17 mouse cellular contexts compared by ENCODE assay signal in genomic region chr5:35815051-35815450, GRCm38 (mm10). TPM values are rescaled to one million over a fixed set of nuclear protein-coding genes. Genes with fewer than 3 reads are reported as not detected.
DNase-seq lines count a peak whose midpoint lies in the region; ATAC-seq and TF ChIP-seq lines count a peak whose summit lies in the region.
"Had no signal": no experiment of that assay in that cellular context is flagged by ENCODE, and none has a peak within 500 bp of the region (broad histone marks: within the 10 kb centered on the region; RNA-seq: fewer than 3 reads in every experiment).

No protein-coding gene starts in this region.

- peaks cover 27% of the 10 kb centered on the region for H3K4me1 ChIP-seq in hindbrain, embryonic 13.5 days (replicated peaks)
- peaks cover 19% of the 10 kb centered on the region for H3K4me1 ChIP-seq in hindbrain, embryonic 12.5 days
- H3K4me1 ChIP-seq in cortical plate, adult 2 months (ENCODE audit: control insufficient read depth, insufficient read depth, low read length) = peaks cover 14% of the 10 kb centered on the region
- peaks cover 25% of the 10 kb centered on the region for H3K4me1 ChIP-seq in midbrain, embryonic 15.5 days
- H3K4me1 ChIP-seq: embryonic facial prominence, embryonic 15.5 days; liver, embryonic 12.5 days; lung, embryonic 15.5 days had no signal

- no peaks in the 10 kb centered on the region for H3K9me3 ChIP-seq in hindbrain, embryonic 13.5 days
- no peaks in the 10 kb centered on the region for H3K9me3 ChIP-seq in hindbrain, embryonic 12.5 days (replicated peaks)
- no peaks in the 10 kb centered on the region for H3K9me3 ChIP-seq in midbrain, embryonic 15.5 days
- H3K9me3 ChIP-seq: embryonic facial prominence, embryonic 15.5 days; heart, embryonic 13.5 days; limb, embryonic 10.5 days; liver, embryonic 12.5 days; lung, embryonic 15.5 days had no signal

- H3K4me3 ChIP-seq in hindbrain, embryonic 13.5 days = no peak overlapping the region
- H3K4me3 ChIP-seq in hindbrain, embryonic 12.5 days = no peak overlapping the region
- peak overlapping the region; percentile 42 for H3K4me3 ChIP-seq in cortical plate, adult 2 months (ENCODE audit: insufficient read depth, low read length)
- no peak overlapping the region for H3K4me3 ChIP-seq in midbrain, embryonic 15.5 days
- H3K4me3 ChIP-seq: embryonic facial prominence, embryonic 15.5 days; heart, embryonic 13.5 days; limb, embryonic 10.5 days; liver, embryonic 12.5 days; lung, embryonic 15.5 days had no signal

- H3K27me3 ChIP-seq in hindbrain, embryonic 13.5 days = no peaks in the 10 kb centered on the region
- no peaks in the 10 kb centered on the region for H3K27me3 ChIP-seq in hindbrain, embryonic 12.5 days
- H3K27me3 ChIP-seq in midbrain, embryonic 15.5 days (replicated peaks) = no peaks in the 10 kb centered on the region
- H3K27me3 ChIP-seq: embryonic facial prominence, embryonic 15.5 days; lung, embryonic 15.5 days had no signal

- H3K27ac ChIP-seq in hindbrain, embryonic 13.5 days = 0 out of 2 replicates have a peak overlapping the region, but pooled peaks have one; percentile 52
- no peak overlapping the region for H3K27ac ChIP-seq in hindbrain, embryonic 12.5 days
- peak overlapping the region; percentile 83; the same call in 1 of the 2 replicates for H3K27ac ChIP-seq in cortical plate, adult 2 months (ENCODE audit: insufficient read depth, low read length)
- peak overlapping the region; percentile 54; the same call in 1 of the 2 replicates for H3K27ac ChIP-seq in midbrain, embryonic 15.5 days
- H3K27ac ChIP-seq: embryonic facial prominence, embryonic 15.5 days; heart, embryonic 13.5 days; limb, embryonic 10.5 days; liver, embryonic 12.5 days; lung, embryonic 15.5 days had no signal

- ATAC-seq in hindbrain, embryonic 13.5 days (ENCODE audit: low FRiP score) = peak; percentile 32
- no peak for ATAC-seq in hindbrain, embryonic 12.5 days (ENCODE audit: low FRiP score)
- peak; percentile 55 for ATAC-seq in midbrain, embryonic 15.5 days (replicated peaks)
- no peak for ATAC-seq in activated CD4-positive, CD25-positive, alpha-beta regulatory T cell, adult 4 months
- ATAC-seq: liver, embryonic 12.5 days had no signal

- no peak overlapping the region for H3K9ac ChIP-seq in hindbrain, embryonic 13.5 days
- no peak overlapping the region for H3K9ac ChIP-seq in hindbrain, embryonic 12.5 days
- H3K9ac ChIP-seq in midbrain, embryonic 15.5 days = no peak overlapping the region
- H3K9ac ChIP-seq: embryonic facial prominence, embryonic 15.5 days; heart, embryonic 13.5 days; liver, embryonic 12.5 days; lung, embryonic 15.5 days had no signal

- DNase-seq in brain, adult 2 months (ENCODE audit: low read depth, low spot score) = peak; percentile 61
- no peak for DNase-seq in B cell, adult 2 months
- DNase-seq: adrenal gland, postnatal 14 days; heart, postnatal 4 days; kidney, adult 18-20 months; kidney, postnatal 36 days; thymus, adult 18-20 months had no signal

- TF ChIP-seq POLR2A in cortical plate, adult 2 months (IDR thresholded peaks at IDR 0.05; ENCODE audit: extremely low read depth, insufficient read depth, low read length) = no peak

- no peaks in the 10 kb centered on the region for H3K36me3 ChIP-seq in hindbrain, embryonic 13.5 days
- no peaks in the 10 kb centered on the region for H3K36me3 ChIP-seq in hindbrain, embryonic 12.5 days
- H3K36me3 ChIP-seq in midbrain, embryonic 15.5 days (replicated peaks) = no peaks in the 10 kb centered on the region
- H3K36me3 ChIP-seq: embryonic facial prominence, embryonic 15.5 days; heart, embryonic 13.5 days; limb, embryonic 10.5 days; liver, embryonic 12.5 days; lung, embryonic 15.5 days had no signal

- 60% methylated on average over 2 of the region's 2 CpGs for WGBS in hindbrain, embryonic 13.5 days
- WGBS in hindbrain, embryonic 12.5 days = 34% methylated on average over 2 of the region's 2 CpGs
- WGBS in midbrain, embryonic 15.5 days = 38% methylated on average over 2 of the region's 2 CpGs

- TF ChIP-seq CTCF in cortical plate, adult 2 months (IDR thresholded peaks at IDR 0.05; ENCODE audit: extremely low read depth, insufficient read depth, low read length) = no peak

- H3K4me2 ChIP-seq in hindbrain, embryonic 13.5 days = no peak overlapping the region
- no peak overlapping the region for H3K4me2 ChIP-seq in hindbrain, embryonic 12.5 days (replicated peaks)
- no peak overlapping the region for H3K4me2 ChIP-seq in midbrain, embryonic 15.5 days
- H3K4me2 ChIP-seq: embryonic facial prominence, embryonic 15.5 days; heart, embryonic 13.5 days; liver, embryonic 12.5 days; lung, embryonic 15.5 days had no signal

RNA-seq across cellular contexts. Expression of gene Ablim2, which starts 57.4 kb away (rescaled TPM):
- polyA plus RNA-seq in hindbrain, embryonic 13.5 days (2015; fragmentation: Nextera tagmentation; extraction: Ambion mirVana) = 9.5 and 10.4 TPM in 2 replicates
- polyA plus RNA-seq in hindbrain, embryonic 12.5 days (2016; fragmentation: Nextera tagmentation; extraction: Ambion mirVana) = 3.7 and 3.9 TPM in 2 replicates
- 145 and 176 TPM in 2 replicates for polyA plus RNA-seq in cortical plate, adult 2 months (2012; rRNA removed)
- 21.3 and 25.7 TPM in 2 replicates for polyA plus RNA-seq in midbrain, embryonic 15.5 days (2015; fragmentation: Nextera tagmentation; extraction: Ambion mirVana)
- 1 to 10 TPM; 1.5 to 1.9 TPM for polyA plus RNA-seq in activated CD4-positive, CD25-positive, alpha-beta regulatory T cell, adult 4 months (2017; shearing (Covaris generic))

Comparison
In these comparisons a context has a peak if more than half of its experiments do, and no peak if none do; other contexts are left out.
1. ATAC-seq: peak in hindbrain, embryonic 13.5 days (single experiment) and midbrain, embryonic 15.5 days (single experiment); none in hindbrain, embryonic 12.5 days (single experiment) and activated CD4-positive, CD25-positive, alpha-beta regulatory T cell, adult 4 months (single experiment).